Mouse (Mus musculus) C2C12 (cell line): ENCODE measurements around the gene Ppfibp1.

Experiments
- CTCF ChIP-seq: IDR thresholded peaks from one replicate; pipeline ENCODE4 v1.5.1; 2011; ENCODE audit not compliant: control insufficient read depth, insufficient read depth, insufficient read length
- MYOG ChIP-seq: IDR thresholded peaks from one replicate; pipeline ENCODE4 v1.6.1; 2011; ENCODE audit not compliant: control insufficient read depth, insufficient read length; ENCODE audit errors: extremely low read depth
- USF1 ChIP-seq: IDR thresholded peaks from one replicate; pipeline ENCODE4 v1.6.1; 2011; ENCODE audit warnings: low read depth, mild to moderate bottlenecking, control low read depth, moderate library complexity

DNA sequence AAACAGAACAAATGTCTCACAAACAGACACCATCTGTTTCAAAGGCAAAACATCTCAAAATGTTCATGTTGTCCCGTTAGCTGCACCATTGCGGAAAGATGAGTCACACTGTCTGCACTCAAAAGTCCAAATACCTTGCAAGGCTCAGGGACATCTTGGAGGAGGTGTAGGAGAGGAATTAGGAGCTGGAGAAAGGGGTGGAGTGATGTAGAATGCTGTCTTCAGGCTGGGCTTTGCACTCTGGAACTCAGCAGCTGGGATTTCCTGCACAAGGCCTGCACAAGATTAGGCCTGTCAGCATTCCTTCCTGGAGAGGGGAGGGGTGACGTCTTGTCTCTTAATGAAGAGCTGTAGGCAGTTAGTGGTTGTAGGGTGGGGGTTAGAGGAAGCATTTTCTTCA, 96.3 kb downstream of the Ppfibp1 start:
- TF ChIP-seq MYOG: no peak
- TF ChIP-seq CTCF: no peak
- no peak for TF ChIP-seq USF1
